In the genomic region with DNA sequence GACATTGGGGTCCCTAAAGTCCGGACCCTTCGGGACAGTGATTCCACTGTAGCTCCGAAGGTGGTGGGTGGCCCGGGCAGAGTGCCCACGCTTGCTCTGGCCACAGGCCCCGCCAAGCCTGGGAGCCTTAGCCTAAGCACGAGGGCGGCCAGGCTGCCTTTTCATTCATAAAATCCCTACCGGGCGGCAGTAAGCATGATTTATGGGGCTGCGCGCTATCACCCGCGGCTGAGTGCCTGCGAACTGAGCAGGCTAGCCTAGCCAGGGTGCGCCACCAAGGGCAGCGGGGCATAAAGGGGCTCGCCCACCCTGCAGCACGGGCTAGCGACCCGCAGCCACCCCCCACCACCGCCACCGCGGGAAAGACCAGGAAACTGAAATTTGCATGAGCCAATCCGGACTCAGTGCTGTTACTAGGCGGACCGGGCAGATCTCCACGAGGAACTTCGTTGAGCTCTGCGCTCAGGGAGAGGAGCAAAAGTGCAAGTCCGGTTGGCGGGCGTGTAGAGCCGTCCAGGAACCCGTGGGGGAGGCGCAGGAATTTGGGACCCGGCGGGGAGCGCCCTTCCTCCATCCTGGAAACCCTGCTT, we compare ENCODE assay signal across 8 mouse cellular contexts. TPM values are rescaled to one million over a fixed set of nuclear protein-coding genes. Genes with fewer than 3 reads are reported as not detected.
DNase-seq lines count a peak whose midpoint lies in the region; ATAC-seq and TF ChIP-seq lines count a peak whose summit lies in the region.

No protein-coding gene starts in this region.

- H3K9me3 ChIP-seq in erythroblast, embryonic 14.5 days (ENCODE audit: control insufficient read depth, low read length) = no peaks in the 10 kb centered on the region; the same call in 1 of the 2 replicates
- H3K9me3 ChIP-seq in embryonic facial prominence, embryonic 14.5 days (ENCODE audit: control insufficient read depth, low read length) = no peaks in the 10 kb centered on the region
- no peaks in the 10 kb centered on the region for H3K9me3 ChIP-seq in liver, embryonic 14.5 days (ENCODE audit: control insufficient read depth, low read length)

- H3K9ac ChIP-seq in embryonic facial prominence, embryonic 14.5 days (ENCODE audit: low read depth, low read length) = peak overlapping the region; percentile 77
- no peak overlapping the region for H3K9ac ChIP-seq in liver, embryonic 14.5 days (replicated peaks)

- 0% methylated on average over 33 of the region's 39 CpGs for WGBS in embryonic facial prominence, embryonic 14.5 days
- WGBS in liver, embryonic 14.5 days (ENCODE audit: insufficient replicate concordance) = under 1% methylated on average over 39 of the region's 39 CpGs

- H3K4me3 ChIP-seq in erythroblast, embryonic 14.5 days (replicated peaks) = peak overlapping the region; percentile 14
- H3K4me3 ChIP-seq in embryonic facial prominence, embryonic 14.5 days (ENCODE audit: low read depth, low read length) = peak overlapping the region; percentile 70
- peak overlapping the region; percentile 43 to 50 for H3K4me3 ChIP-seq in liver, embryonic 14.5 days (ENCODE audit: insufficient read depth in 1 of 2, low read depth in 2 of 2, low read length in 2 of 2)

- H3K27ac ChIP-seq in embryonic facial prominence, embryonic 14.5 days (replicated peaks; ENCODE audit: low read depth, low read length) = peak overlapping the region; percentile 91
- H3K27ac ChIP-seq in liver, embryonic 14.5 days = no peak overlapping the region; the same call in 1 of the 2 replicates

- TF ChIP-seq EP300 in liver, embryonic 14.5 days (IDR thresholded peaks at IDR 0.05; ENCODE audit: low read depth) = no peak

- peak overlapping the region; percentile 93 for H3K4me2 ChIP-seq in embryonic facial prominence, embryonic 14.5 days (ENCODE audit: low read depth, low read length)
- peak overlapping the region; percentile 63 for H3K4me2 ChIP-seq in liver, embryonic 14.5 days (ENCODE audit: low read depth)

- ATAC-seq in erythroblast, adult 5-6 weeks (replicated peaks; ENCODE audit: low FRiP score, poor library complexity, severe bottlenecking) = no peak
- ATAC-seq in embryonic facial prominence, embryonic 14.5 days (ENCODE audit: low read depth) = peak; percentile 86
- ATAC-seq in liver, embryonic 14.5 days (ENCODE audit: insufficient read depth) = peak; percentile 57; the same call in 1 of the 2 replicates

- peaks cover 76% of the 10 kb centered on the region for H3K27me3 ChIP-seq in erythroblast, embryonic 14.5 days (ENCODE audit: control insufficient read depth)
- 0 out of 2 replicates have a peak, but pooled peaks cover 6% of the 10 kb centered on the region for H3K27me3 ChIP-seq in embryonic facial prominence, embryonic 14.5 days (replicated peaks; ENCODE audit: control insufficient read depth, insufficient read depth, low read length)
- H3K27me3 ChIP-seq in liver, embryonic 14.5 days (ENCODE audit: control insufficient read depth, insufficient read depth, low read length) = peaks cover 59% of the 10 kb centered on the region

- no peaks in the 10 kb centered on the region; the same call in 1 of the 2 replicates for H3K36me3 ChIP-seq in erythroblast, embryonic 14.5 days (ENCODE audit: control insufficient read depth)
- H3K36me3 ChIP-seq in embryonic facial prominence, embryonic 14.5 days (ENCODE audit: control insufficient read depth, insufficient read depth, low read length) = peaks cover 10% of the 10 kb centered on the region
- H3K36me3 ChIP-seq in liver, embryonic 14.5 days (replicated peaks; ENCODE audit: control insufficient read depth, insufficient read depth, low read depth) = no peaks in the 10 kb centered on the region

- peak; percentile 98 for DNase-seq in embryonic facial prominence, embryonic 14.5 days (ENCODE audit: low spot score)
- DNase-seq in heart, adult 9 months (ENCODE audit: low spot score in 2 of 2) = peak; percentile 91 to 96
- peak; percentile 94 for DNase-seq in kidney, adult 9 months
- DNase-seq in liver, embryonic 14.5 days (ENCODE audit: low read depth in 3 of 3, low spot score in 3 of 3) = peak; percentile 34 to 49 (median 45)
- peak; percentile 95 for DNase-seq in neural tube, embryonic 10.5 days (ENCODE audit: extremely low spot score, low spot score)
- peak; percentile 85 for DNase-seq in testis, postnatal 10 days (ENCODE audit: low spot score)

- H3K4me1 ChIP-seq in erythroblast, embryonic 14.5 days (ENCODE audit: control insufficient read depth) = peaks cover 5% of the 10 kb centered on the region
- peaks cover 12% of the 10 kb centered on the region for H3K4me1 ChIP-seq in embryonic facial prominence, embryonic 14.5 days (ENCODE audit: control insufficient read depth, insufficient read depth, low read length)
- H3K4me1 ChIP-seq in liver, embryonic 14.5 days (replicated peaks; ENCODE audit: control insufficient read depth in 2 of 2, insufficient read depth in 2 of 2, low read length in 1 of 2) = peaks cover 0 to 3% of the 10 kb centered on the region in 2 experiments; a peak in 2 of 4 replicates

- no peak for TF ChIP-seq CTCF in liver, embryonic 14.5 days (IDR thresholded peaks at IDR 0.05; ENCODE audit: low read depth)

RNA-seq across cellular contexts. Expression of gene Ccnd1, which starts 1.6 kb away (rescaled TPM):
- 0.08 TPM in 2 replicates for polyA plus RNA-seq in erythroblast, embryonic 14.5 days (2012)
- 1.2 and 1.5 TPM in 2 replicates for total RNA-seq in erythroblast, adult 5-6 weeks (2015; ENCODE audit: low replicate concordance)
- total RNA-seq in erythroblast, adult 5-6 weeks (2017; ENCODE audit: low replicate concordance) = 0.51 and 2.0 TPM in 2 replicates
- 137 and 146 TPM in 2 replicates for polyA plus RNA-seq in embryonic facial prominence, embryonic 14.5 days (2014; fragmentation: Nextera tagmentation; extraction: Ambion mirVana)
- polyA plus RNA-seq in liver, embryonic 14.5 days (2012; rRNA removed) = 14.6 and 16.7 TPM in 2 replicates
- polyA plus RNA-seq in liver, embryonic 14.5 days (2014; fragmentation: Nextera tagmentation; extraction: Ambion mirVana) = 25.4 and 27.7 TPM in 2 replicates

RNA-seq across cellular contexts. Expression of gene LTO1, which starts 26.4 kb away (rescaled TPM):
- 1.7 and 2.6 TPM in 2 replicates for polyA plus RNA-seq in erythroblast, embryonic 14.5 days (2012)
- total RNA-seq in erythroblast, adult 5-6 weeks (2015; ENCODE audit: low replicate concordance) = 1.2 and 7.5 TPM in 2 replicates
- total RNA-seq in erythroblast, adult 5-6 weeks (2017; ENCODE audit: low replicate concordance) = 8.3 and 16.6 TPM in 2 replicates
- polyA plus RNA-seq in embryonic facial prominence, embryonic 14.5 days (2014; fragmentation: Nextera tagmentation; extraction: Ambion mirVana) = 19.3 and 21.0 TPM in 2 replicates
- polyA plus RNA-seq in liver, embryonic 14.5 days (2012; rRNA removed) = 6.9 and 11.7 TPM in 2 replicates
- polyA plus RNA-seq in liver, embryonic 14.5 days (2014; fragmentation: Nextera tagmentation; extraction: Ambion mirVana) = 6.4 and 6.7 TPM in 2 replicates

RNA-seq across cellular contexts. Expression of gene Fgf15, which starts 45.0 kb away (rescaled TPM):
- polyA plus RNA-seq in erythroblast, embryonic 14.5 days (2012) = not detected in 2 replicates
- total RNA-seq in erythroblast, adult 5-6 weeks (2015; ENCODE audit: low replicate concordance) = not detected in 2 replicates
- not detected in 2 replicates for total RNA-seq in erythroblast, adult 5-6 weeks (2017; ENCODE audit: low replicate concordance)
- 0.42 and 5.3 TPM in 2 replicates for polyA plus RNA-seq in embryonic facial prominence, embryonic 14.5 days (2014; fragmentation: Nextera tagmentation; extraction: Ambion mirVana)
- polyA plus RNA-seq in liver, embryonic 14.5 days (2012; rRNA removed) = 0.02 and 0.09 TPM in 2 replicates
- polyA plus RNA-seq in liver, embryonic 14.5 days (2014; fragmentation: Nextera tagmentation; extraction: Ambion mirVana) = not detected in 2 replicates

Comparison
In these comparisons a context has a peak if more than half of its experiments do, and no peak if none do; other contexts are left out.
1. H3K4me3 ChIP-seq: peak in every context shown above with its lines; median percentile 70 in embryonic facial prominence, embryonic 14.5 days; 46 in liver, embryonic 14.5 days; 14 in erythroblast, embryonic 14.5 days.
2. DNase-seq: peak in every context shown above with its lines; median percentile 98 in embryonic facial prominence, embryonic 14.5 days; 95 in neural tube, embryonic 10.5 days; 94 in kidney, adult 9 months; 94 in heart, adult 9 months; 85 in testis, postnatal 10 days; 45 in liver, embryonic 14.5 days.
3. RNA of gene Ccnd1, which starts 1.6 kb away (polyA plus RNA-seq): 137 to 146 TPM in embryonic facial prominence, embryonic 14.5 days and 14.6 to 27.7 TPM in liver, embryonic 14.5 days; 0.08 TPM in erythroblast, embryonic 14.5 days; every median in the first group is over 10 times any median in the second.